Mouse (Mus musculus): ENCODE results near the gene Slc10a6.

DNA sequence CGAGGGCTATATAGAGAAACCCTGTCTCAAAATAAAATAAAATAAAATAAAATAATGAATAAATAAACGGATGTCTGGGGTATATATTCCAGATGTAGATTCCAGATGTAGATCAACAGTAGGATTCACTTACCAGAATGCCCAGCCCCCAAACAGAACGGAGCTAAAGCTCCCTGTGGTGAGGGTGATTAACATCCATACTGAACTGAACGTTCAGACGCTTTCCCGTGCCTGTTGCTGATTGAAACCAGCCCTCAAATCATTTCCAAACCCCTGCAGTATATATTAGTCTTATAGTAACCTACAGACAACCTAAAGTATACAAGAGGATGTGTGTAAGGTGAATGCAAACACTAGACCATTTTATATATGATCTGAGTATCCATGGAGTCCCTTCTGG is 45.3 kb upstream of the Slc10a6 start:
- no peak for TF ChIP-seq CTCF (IDR thresholded peaks at IDR 0.05; ENCODE audit: low read depth)
- TF ChIP-seq EP300 (IDR thresholded peaks at IDR 0.05; ENCODE audit: low read depth) = no peak
